In the genomic region with DNA sequence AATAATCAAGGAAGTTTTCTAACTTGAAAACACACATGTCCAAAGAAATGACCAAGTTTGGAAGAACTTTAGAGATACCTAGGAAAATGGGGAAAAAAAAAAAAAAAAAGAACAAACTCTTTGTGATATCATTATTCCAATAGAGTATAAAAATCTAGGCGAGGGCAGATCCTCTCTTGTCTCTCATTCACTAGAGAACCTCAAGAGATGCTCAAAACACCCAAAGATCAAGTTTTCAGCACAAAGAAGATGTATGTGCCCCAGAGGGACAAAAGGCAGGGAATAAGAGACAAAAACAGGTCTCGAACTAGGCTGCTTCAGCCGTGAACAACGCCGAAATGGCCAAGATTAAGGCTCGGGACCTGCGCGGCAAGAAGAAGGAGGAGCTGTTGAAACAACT, we compare ENCODE assay signal across 8 mouse cellular contexts. TPM values are rescaled to one million over a fixed set of nuclear protein-coding genes. Genes with fewer than 3 reads are reported as not detected.
DNase-seq lines count a peak whose midpoint lies in the region; ATAC-seq lines count a peak whose summit lies in the region.

A gene (plus strand): TSS at position 301 of the 400 bp plus-strand sequence.

- no peak within 1 kb of the TSS for H3K27ac ChIP-seq in embryonic facial prominence, embryonic 10.5 days (replicated peaks)
- no peak within 1 kb of the TSS for H3K27ac ChIP-seq in heart, embryonic 11.5 days (ENCODE audit: low read depth, low read length)
- no peak within 1 kb of the TSS for H3K27ac ChIP-seq in midbrain, embryonic 16.5 days (ENCODE audit: low read length)

- ATAC-seq in heart, embryonic 11.5 days (replicated peaks; ENCODE audit: insufficient number of reproducible peaks, low FRiP score, low TSS enrichment), result no peak
- no peak for ATAC-seq in midbrain, embryonic 16.5 days

- 0 out of 2 replicates have a peak, but pooled peaks cover 4% of the 10 kb centered on the region for H3K9me3 ChIP-seq in embryonic facial prominence, embryonic 10.5 days
- H3K9me3 ChIP-seq in heart, embryonic 11.5 days (replicated peaks; ENCODE audit: control insufficient read depth, low read length), result 0 out of 2 replicates have a peak, but pooled peaks cover 4% of the 10 kb centered on the region
- no peaks in the 10 kb centered on the region for H3K9me3 ChIP-seq in midbrain, embryonic 16.5 days (replicated peaks; ENCODE audit: control insufficient read depth, low read length, poor library complexity, severe bottlenecking)

- no peak within 1 kb of the TSS for H3K4me2 ChIP-seq in heart, embryonic 11.5 days
- H3K4me2 ChIP-seq in midbrain, embryonic 16.5 days (ENCODE audit: low read length), result no peak within 1 kb of the TSS

- H3K27me3 ChIP-seq in embryonic facial prominence, embryonic 10.5 days (replicated peaks; ENCODE audit: low read depth, poor library complexity, severe bottlenecking), result no peaks in the 10 kb centered on the region
- no peaks in the 10 kb centered on the region for H3K27me3 ChIP-seq in heart, embryonic 11.5 days (ENCODE audit: control insufficient read depth, insufficient read depth, low read length)
- H3K27me3 ChIP-seq in midbrain, embryonic 16.5 days (ENCODE audit: control insufficient read depth, insufficient read depth, low read depth, low read length), result no peaks in the 10 kb centered on the region

- no peaks in the 10 kb centered on the region for H3K36me3 ChIP-seq in embryonic facial prominence, embryonic 10.5 days (replicated peaks)
- H3K36me3 ChIP-seq in heart, embryonic 11.5 days (ENCODE audit: control insufficient read depth, insufficient read depth, low read length), result no peaks in the 10 kb centered on the region
- H3K36me3 ChIP-seq in midbrain, embryonic 16.5 days (ENCODE audit: control insufficient read depth, insufficient read depth, low read length), result no peaks in the 10 kb centered on the region

- WGBS in embryonic facial prominence, embryonic 10.5 days, result 90% methylated on average over 8 of the region's 8 CpGs
- WGBS in heart, embryonic 11.5 days (ENCODE audit: insufficient replicate concordance), result 83% methylated on average over 7 of the region's 8 CpGs
- 95% methylated on average over 8 of the region's 8 CpGs for WGBS in midbrain, embryonic 16.5 days

- no peak within 1 kb of the TSS for H3K9ac ChIP-seq in heart, embryonic 11.5 days (ENCODE audit: low read depth, low read length)
- no peak within 1 kb of the TSS for H3K9ac ChIP-seq in midbrain, embryonic 16.5 days (ENCODE audit: low read depth, low read length)

- no peak within 1 kb of the TSS for H3K4me3 ChIP-seq in embryonic facial prominence, embryonic 10.5 days
- H3K4me3 ChIP-seq in heart, embryonic 11.5 days (ENCODE audit: low read depth, low read length), result no peak within 1 kb of the TSS
- no peak within 1 kb of the TSS for H3K4me3 ChIP-seq in midbrain, embryonic 16.5 days (ENCODE audit: low read depth, low read length)

- DNase-seq in layer of hippocampus, adult 18-20 months (ENCODE audit: low spot score in 2 of 2), result no peak
- DNase-seq in layer of hippocampus, adult 9-11 months, result no peak
- DNase-seq in embryonic facial prominence, embryonic 10.5 days (ENCODE audit: low spot score), result no peak
- DNase-seq in layer of hippocampus, postnatal 36 days, result no peak
- no peak for DNase-seq in spleen, adult 12 weeks (ENCODE audit: low spot score)
- no peak for DNase-seq in urinary bladder, postnatal 14 days (ENCODE audit: low spot score)

- no peaks in the 10 kb centered on the region for H3K4me1 ChIP-seq in embryonic facial prominence, embryonic 10.5 days
- no peaks in the 10 kb centered on the region for H3K4me1 ChIP-seq in heart, embryonic 11.5 days (ENCODE audit: control insufficient read depth, insufficient read depth, low read length)
- no peaks in the 10 kb centered on the region for H3K4me1 ChIP-seq in midbrain, embryonic 16.5 days (ENCODE audit: control insufficient read depth, insufficient read depth, low read length)

RNA-seq across cellular contexts. Expression of the gene that starts here (rescaled TPM):
- 100 to 1,000 TPM; 341 to 368 TPM for total RNA-seq in layer of hippocampus, adult 18-20 months (2021)
- polyA plus RNA-seq in embryonic facial prominence, embryonic 10.5 days (2016; fragmentation: Nextera tagmentation; extraction: Ambion mirVana), result 884 and 933 TPM in 2 replicates
- polyA plus RNA-seq in heart, embryonic 11.5 days (2014; fragmentation: Nextera tagmentation; extraction: Ambion mirVana), result 735 and 772 TPM in 2 replicates
- 100 to 1,000 TPM; 303 to 311 TPM for total RNA-seq in layer of hippocampus, postnatal 36 days (2021)
- 447 and 474 TPM in 2 replicates for polyA plus RNA-seq in midbrain, embryonic 16.5 days (2015; fragmentation: Nextera tagmentation; extraction: Ambion mirVana)
